In genomic region chr17:66369777-66370176, GRCm38 (mm10) we compare ENCODE assay signal across 29 mouse cellular contexts.
DNase-seq lines count a peak whose midpoint lies in the region; ATAC-seq and TF ChIP-seq lines count a peak whose summit lies in the region.
"Had no signal": no experiment of that assay in that cellular context is flagged by ENCODE, and none has a peak within 500 bp of the region (broad histone marks: within the 10 kb centered on the region; RNA-seq: fewer than 3 reads in every experiment).

No protein-coding gene starts in this region.

- H3K36me3 ChIP-seq in kidney, embryonic 15.5 days = no peaks in the 10 kb centered on the region
- peaks cover 12% of the 10 kb centered on the region; the same call in 1 of the 2 replicates for H3K36me3 ChIP-seq in limb, embryonic 12.5 days
- H3K36me3 ChIP-seq in lung, embryonic 14.5 days (ENCODE audit: insufficient read depth) = peaks cover 5% of the 10 kb centered on the region; the same call in 1 of the 2 replicates
- H3K36me3 ChIP-seq in midbrain, embryonic 11.5 days (ENCODE audit: control insufficient read depth, insufficient read depth, low read length) = peaks cover 11% of the 10 kb centered on the region
- H3K36me3 ChIP-seq: embryonic facial prominence, embryonic 15.5 days; G1E; heart, embryonic 13.5 days had no signal

- no peaks in the 10 kb centered on the region for H3K9me3 ChIP-seq in kidney, embryonic 15.5 days (replicated peaks)
- no peaks in the 10 kb centered on the region for H3K9me3 ChIP-seq in limb, embryonic 12.5 days
- no peaks in the 10 kb centered on the region for H3K9me3 ChIP-seq in lung, embryonic 14.5 days (ENCODE audit: low read depth, low read length)
- H3K9me3 ChIP-seq in midbrain, embryonic 11.5 days (ENCODE audit: control insufficient read depth, low read length) = no peaks in the 10 kb centered on the region
- H3K9me3 ChIP-seq: embryonic facial prominence, embryonic 15.5 days; heart, embryonic 13.5 days; hindbrain, embryonic 13.5 days had no signal

- no peak for TF ChIP-seq CTCF in lung, embryonic 14.5 days (IDR thresholded peaks at IDR 0.05; ENCODE audit: low read depth)

- WGBS in kidney, embryonic 15.5 days = 41% methylated on average over 6 of the region's 6 CpGs
- 68% methylated on average over 6 of the region's 6 CpGs for WGBS in limb, embryonic 12.5 days
- 45% methylated on average over 6 of the region's 6 CpGs for WGBS in lung, embryonic 14.5 days
- WGBS in midbrain, embryonic 11.5 days = 70% methylated on average over 6 of the region's 6 CpGs

- H3K27me3 ChIP-seq in kidney, embryonic 15.5 days = no peaks in the 10 kb centered on the region
- no peaks in the 10 kb centered on the region for H3K27me3 ChIP-seq in limb, embryonic 12.5 days
- H3K27me3 ChIP-seq in lung, embryonic 14.5 days (ENCODE audit: insufficient read depth, low read length) = no peaks in the 10 kb centered on the region
- H3K27me3 ChIP-seq in midbrain, embryonic 11.5 days (ENCODE audit: control insufficient read depth, insufficient read depth, low read length) = no peaks in the 10 kb centered on the region
- H3K27me3 ChIP-seq: CH12.LX; embryonic facial prominence, embryonic 15.5 days; heart, embryonic 13.5 days; hindbrain, embryonic 13.5 days; megakaryocyte, embryonic 14.5 days had no signal

- no peak overlapping the region for H3K4me2 ChIP-seq in kidney, embryonic 15.5 days
- H3K4me2 ChIP-seq in limb, embryonic 12.5 days = no peak overlapping the region
- no peak overlapping the region for H3K4me2 ChIP-seq in lung, embryonic 14.5 days
- no peak overlapping the region for H3K4me2 ChIP-seq in midbrain, embryonic 11.5 days
- H3K4me2 ChIP-seq: embryonic facial prominence, embryonic 15.5 days; heart, embryonic 13.5 days; hindbrain, embryonic 13.5 days; liver, embryonic 11.5 days had no signal

- H3K9ac ChIP-seq in kidney, embryonic 15.5 days = no peak overlapping the region
- H3K9ac ChIP-seq in limb, embryonic 12.5 days (replicated peaks) = no peak overlapping the region
- H3K9ac ChIP-seq in lung, embryonic 14.5 days = no peak overlapping the region
- H3K9ac ChIP-seq in midbrain, embryonic 11.5 days (ENCODE audit: low read length) = no peak overlapping the region
- H3K9ac ChIP-seq: embryonic facial prominence, embryonic 15.5 days; heart, embryonic 13.5 days; hindbrain, embryonic 13.5 days; liver, postnatal 0 days had no signal

- DNase-seq in kidney, adult 11 months = no peak
- DNase-seq in lung, embryonic 14.5 days = no peak
- DNase-seq in lung, postnatal 36 days = peak; percentile 70
- no peak for DNase-seq in midbrain, embryonic 11.5 days (ENCODE audit: low spot score, missing footprints)
- no peak for DNase-seq in cerebellum, adult 18-20 months
- DNase-seq: adrenal gland, postnatal 10 days; B cell, adult 2 months; cerebellum, adult 9-10 months; gastrocnemius, postnatal 14 days; heart, adult 11 months; heart, postnatal 14 days; kidney, adult 18-20 months; layer of hippocampus, adult 9-11 months; liver, postnatal 0 days; midbrain, embryonic 14.5 days; right cerebral cortex, postnatal 25 days; spleen, adult 18-20 months; thymus, postnatal 14 days had no signal

- H3K4me3 ChIP-seq in kidney, embryonic 15.5 days (replicated peaks) = no peak overlapping the region
- H3K4me3 ChIP-seq in limb, embryonic 12.5 days (replicated peaks) = no peak overlapping the region
- H3K4me3 ChIP-seq in lung, embryonic 14.5 days (ENCODE audit: low read depth, low read length) = no peak overlapping the region
- no peak overlapping the region for H3K4me3 ChIP-seq in midbrain, embryonic 11.5 days (ENCODE audit: low read depth, low read length)
- H3K4me3 ChIP-seq: embryonic facial prominence, embryonic 15.5 days; heart, embryonic 13.5 days; hindbrain, embryonic 13.5 days; megakaryocyte, embryonic 14.5 days had no signal

- peak overlapping the region; percentile 56 for H3K27ac ChIP-seq in kidney, embryonic 15.5 days
- peak overlapping the region; percentile 14 for H3K27ac ChIP-seq in limb, embryonic 12.5 days
- peak overlapping the region; percentile 16; the same call in 1 of the 2 replicates for H3K27ac ChIP-seq in lung, embryonic 14.5 days (ENCODE audit: low read depth)
- no peak overlapping the region for H3K27ac ChIP-seq in midbrain, embryonic 11.5 days (ENCODE audit: low read depth, low read length)
- H3K27ac ChIP-seq: embryonic facial prominence, embryonic 15.5 days; heart, embryonic 13.5 days; hindbrain, embryonic 13.5 days had no signal

- H3K4me1 ChIP-seq in kidney, embryonic 15.5 days = peaks cover 48% of the 10 kb centered on the region
- peaks cover 23% of the 10 kb centered on the region for H3K4me1 ChIP-seq in limb, embryonic 12.5 days (replicated peaks)
- peaks cover 6% of the 10 kb centered on the region; the same call in 1 of the 2 replicates for H3K4me1 ChIP-seq in lung, embryonic 14.5 days (ENCODE audit: insufficient read depth)
- H3K4me1 ChIP-seq in midbrain, embryonic 11.5 days (ENCODE audit: control insufficient read depth, insufficient read depth, low read length) = no peaks in the 10 kb centered on the region
- H3K4me1 ChIP-seq: megakaryocyte, embryonic 14.5 days had no signal

- 0 out of 2 replicates have a peak, but pooled peaks have one; percentile 9 for ATAC-seq in kidney, embryonic 15.5 days (replicated peaks; ENCODE audit: low FRiP score)
- no peak for ATAC-seq in limb, embryonic 12.5 days (ENCODE audit: insufficient number of reproducible peaks, insufficient read depth, low FRiP score, low TSS enrichment, low read depth)
- ATAC-seq in lung, embryonic 14.5 days (ENCODE audit: insufficient read depth) = 0 out of 2 replicates have a peak, but pooled peaks have one; percentile 23
- ATAC-seq in midbrain, embryonic 11.5 days (ENCODE audit: low FRiP score) = no peak
- ATAC-seq: activated CD4-positive, CD25-positive, alpha-beta regulatory T cell, adult 4 months; forebrain, embryonic 16.5 days; liver, postnatal 0 days had no signal

Comparison
In these comparisons a context has a peak if more than half of its experiments do, and no peak if none do; other contexts are left out.
1. ATAC-seq: peak in kidney, embryonic 15.5 days (single experiment) and lung, embryonic 14.5 days (single experiment); none in limb, embryonic 12.5 days (single experiment) and midbrain, embryonic 11.5 days (single experiment).